Mouse (Mus musculus) thymus, adult 2 months (tissue): ENCODE data around the gene Vmn1r151.
"Not testable (repeated sequence)": the region's sequence is repeated elsewhere in the genome, so short reads cannot be mapped to it uniquely, and the experiment has no call there.

Experiments
- CTCF ChIP-seq: fragments of 200-500 bp; IDR thresholded peaks from 2 replicates; pipeline ENCODE4 v1.5.1; 2012; ENCODE audit warnings: mild to moderate bottlenecking, control low read depth, low read length, moderate library complexity, borderline replicate concordance; ENCODE audit not compliant: control insufficient read depth, poor library complexity, insufficient read depth; ENCODE audit errors: extremely low read depth
- POLR2A ChIP-seq: fragments of 200-500 bp; IDR thresholded peaks from 2 replicates; pipeline ENCODE4 v1.6.1; 2012; ENCODE audit warnings: mild to moderate bottlenecking, low read length, control low read depth, moderate library complexity; ENCODE audit not compliant: control insufficient read depth, poor library complexity, insufficient read depth; ENCODE audit errors: extremely low read depth

DNA sequence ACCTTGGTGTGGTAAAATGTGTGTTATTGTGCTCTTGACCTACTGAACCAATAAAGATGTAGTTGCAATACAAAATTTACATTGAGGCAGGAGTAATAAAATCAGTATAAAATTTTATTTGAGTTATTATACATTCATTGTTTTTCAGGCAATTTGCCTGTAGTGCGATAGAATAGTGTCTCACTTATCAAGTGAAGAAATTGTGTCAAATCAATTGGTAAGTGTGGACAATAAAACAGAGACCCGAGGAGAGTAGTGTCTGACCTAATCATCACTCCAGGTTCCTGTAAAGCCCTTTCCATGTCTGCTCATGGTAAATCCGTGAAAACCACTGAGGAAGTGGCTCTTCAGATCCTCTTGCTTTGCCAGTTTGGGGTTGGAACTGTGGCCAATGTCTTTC lies 23.2 kb upstream of the Vmn1r151 start, which contains the start of gene Vmn1r152:
- TF ChIP-seq POLR2A, CTCF: not testable (repeated sequence)
